Mouse (Mus musculus) skeletal muscle tissue, postnatal 0 days (tissue): ENCODE measurements around the gene Gm9268. TPM values are rescaled to one million over a fixed set of nuclear protein-coding genes. Genes with fewer than 3 reads are reported as not detected.

ENCODE experiments used
- polyA plus RNA-seq: library from polyadenylated mRNA; unstranded; fragments of >200 nt; fragmentation: Nextera tagmentation; extraction: Ambion mirVana; gene quantifications from 2 replicates; pipeline ENCODE4 v1.2.1, GENCODE M21; 2015

Gene Gm9268
- polyA plus RNA-seq, result not detected in 2 replicates

GRCm38 (mm10) chr7:43018465-43018864, at the start of gene Gm9268:
TSS of gene Gm9268 (plus strand) at chr7:43018765.

Other genes with a start within 250 kb of the Gm9268 start
- gene Vmn2r62, start 225.2 kb upstream of the Gm9268 start, polyA plus RNA-seq, result not detected in 2 replicates
- gene Gm2381, start 151.5 kb upstream of the Gm9268 start, polyA plus RNA-seq, result not detected in 2 replicates
- not detected in 2 replicates for gene Vmn2r63, start 84.9 kb upstream of the Gm9268 start, polyA plus RNA-seq
- not detected in 2 replicates for gene Zfp936, start 95.5 kb downstream of the Gm9268 start, polyA plus RNA-seq